In genomic region chr5:66114751-66115150, GRCm38 (mm10) we compare ENCODE assay signal across 13 mouse cellular contexts. TPM values are rescaled to one million over a fixed set of nuclear protein-coding genes. Genes with fewer than 3 reads are reported as not detected.
DNase-seq lines count a peak whose midpoint lies in the region; ATAC-seq and TF ChIP-seq lines count a peak whose summit lies in the region.
"Had no signal": no experiment of that assay in that cellular context is flagged by ENCODE, and none has a peak within 500 bp of the region (broad histone marks: within the 10 kb centered on the region; RNA-seq: fewer than 3 reads in every experiment).

No protein-coding gene starts in this region.

- WGBS in embryonic facial prominence, embryonic 13.5 days: 63% methylated on average over 14 of the region's 14 CpGs
- 76% methylated on average over 14 of the region's 14 CpGs for WGBS in embryonic facial prominence, embryonic 10.5 days
- WGBS in stomach, embryonic 14.5 days: 66% methylated on average over 14 of the region's 14 CpGs
- WGBS in stomach, postnatal 0 days: 55% methylated on average over 14 of the region's 14 CpGs
- 70% methylated on average over 14 of the region's 14 CpGs for WGBS in liver, embryonic 12.5 days (ENCODE audit: insufficient replicate concordance)
- WGBS in heart, embryonic 12.5 days: 80% methylated on average over 14 of the region's 14 CpGs

- H3K36me3 ChIP-seq in embryonic facial prominence, embryonic 13.5 days: no peaks in the 10 kb centered on the region
- H3K36me3 ChIP-seq in embryonic facial prominence, embryonic 10.5 days (replicated peaks): no peaks in the 10 kb centered on the region
- H3K36me3 ChIP-seq in stomach, embryonic 14.5 days (ENCODE audit: control insufficient read depth, insufficient read depth, low read length): no peaks in the 10 kb centered on the region
- no peaks in the 10 kb centered on the region for H3K36me3 ChIP-seq in stomach, postnatal 0 days (ENCODE audit: control insufficient read depth, insufficient read depth, low read length)
- H3K36me3 ChIP-seq in liver, embryonic 12.5 days: no peaks in the 10 kb centered on the region
- H3K36me3 ChIP-seq in heart, embryonic 12.5 days: no peaks in the 10 kb centered on the region
- H3K36me3 ChIP-seq: G1E had no signal

- no peak overlapping the region for H3K4me2 ChIP-seq in embryonic facial prominence, embryonic 13.5 days
- H3K4me2 ChIP-seq in stomach, embryonic 14.5 days (replicated peaks; ENCODE audit: low read depth, low read length): no peak overlapping the region
- H3K4me2 ChIP-seq in stomach, postnatal 0 days (replicated peaks; ENCODE audit: low read depth): no peak overlapping the region
- H3K4me2 ChIP-seq in liver, embryonic 12.5 days: no peak overlapping the region
- H3K4me2 ChIP-seq in heart, embryonic 12.5 days: no peak overlapping the region
- H3K4me2 ChIP-seq: hindbrain, embryonic 14.5 days had no signal

- no peak for TF ChIP-seq EP300 in stomach, postnatal 0 days (optimal IDR thresholded peaks at IDR 0.05)

- no peak for DNase-seq in embryonic facial prominence, embryonic 10.5 days (ENCODE audit: low spot score)
- no peak for DNase-seq in stomach, postnatal 0 days (ENCODE audit: low spot score)
- DNase-seq in adrenal gland, postnatal 14 days: no peak
- DNase-seq in layer of hippocampus, adult 11-12 months (ENCODE audit: low spot score): no peak
- DNase-seq: cerebellum, postnatal 36 days; right cerebral cortex, postnatal 25 days; thymus, postnatal 25 days had no signal

- H3K27ac ChIP-seq in embryonic facial prominence, embryonic 13.5 days: peak overlapping the region; percentile 33; the same call in 1 of the 2 replicates
- H3K27ac ChIP-seq in embryonic facial prominence, embryonic 10.5 days (replicated peaks): no peak overlapping the region
- peak overlapping the region; percentile 41; the same call in 1 of the 2 replicates for H3K27ac ChIP-seq in stomach, embryonic 14.5 days (ENCODE audit: low read length)
- H3K27ac ChIP-seq in stomach, postnatal 0 days (replicated peaks): no peak overlapping the region
- peak overlapping the region; percentile 66; the same call in 1 of the 2 replicates for H3K27ac ChIP-seq in liver, embryonic 12.5 days
- H3K27ac ChIP-seq in heart, embryonic 12.5 days (ENCODE audit: poor library complexity, severe bottlenecking): no peak overlapping the region
- H3K27ac ChIP-seq: hindbrain, embryonic 14.5 days had no signal

- H3K27me3 ChIP-seq in embryonic facial prominence, embryonic 13.5 days: no peaks in the 10 kb centered on the region
- no peaks in the 10 kb centered on the region for H3K27me3 ChIP-seq in embryonic facial prominence, embryonic 10.5 days (replicated peaks; ENCODE audit: low read depth, poor library complexity, severe bottlenecking)
- H3K27me3 ChIP-seq in stomach, embryonic 14.5 days (ENCODE audit: control insufficient read depth, insufficient read depth, low read length): no peaks in the 10 kb centered on the region
- no peaks in the 10 kb centered on the region for H3K27me3 ChIP-seq in stomach, postnatal 0 days (ENCODE audit: control insufficient read depth, insufficient read depth, low read length)
- no peaks in the 10 kb centered on the region for H3K27me3 ChIP-seq in liver, embryonic 12.5 days (replicated peaks)
- H3K27me3 ChIP-seq in heart, embryonic 12.5 days (replicated peaks): no peaks in the 10 kb centered on the region

- no peak for ATAC-seq in embryonic facial prominence, embryonic 13.5 days (ENCODE audit: insufficient number of reproducible peaks, insufficient read depth, low FRiP score, low TSS enrichment, low read depth)
- no peak for ATAC-seq in stomach, embryonic 14.5 days (ENCODE audit: insufficient number of reproducible peaks, insufficient read depth, low FRiP score, low read depth)
- no peak for ATAC-seq in stomach, postnatal 0 days (ENCODE audit: low FRiP score, low TSS enrichment)
- ATAC-seq in liver, embryonic 12.5 days: no peak
- no peak for ATAC-seq in heart, embryonic 12.5 days (ENCODE audit: insufficient number of reproducible peaks, low FRiP score)

- TF ChIP-seq CTCF in stomach, postnatal 0 days (IDR thresholded peaks at IDR 0.05; ENCODE audit: low read depth): no peak

- H3K4me1 ChIP-seq in embryonic facial prominence, embryonic 13.5 days: 0 out of 2 replicates have a peak, but pooled peaks cover 3% of the 10 kb centered on the region
- H3K4me1 ChIP-seq in embryonic facial prominence, embryonic 10.5 days: 0 out of 2 replicates have a peak, but pooled peaks cover 3% of the 10 kb centered on the region
- H3K4me1 ChIP-seq in stomach, embryonic 14.5 days (ENCODE audit: control insufficient read depth, insufficient read depth, low read length): no peaks in the 10 kb centered on the region
- no peaks in the 10 kb centered on the region for H3K4me1 ChIP-seq in stomach, postnatal 0 days (replicated peaks; ENCODE audit: control insufficient read depth, insufficient read depth)
- peaks cover 6% of the 10 kb centered on the region; the same call in 1 of the 2 replicates for H3K4me1 ChIP-seq in liver, embryonic 12.5 days
- H3K4me1 ChIP-seq in heart, embryonic 12.5 days (replicated peaks): no peaks in the 10 kb centered on the region

- H3K4me3 ChIP-seq in embryonic facial prominence, embryonic 13.5 days: no peak overlapping the region
- H3K4me3 ChIP-seq in embryonic facial prominence, embryonic 10.5 days: no peak overlapping the region
- no peak overlapping the region for H3K4me3 ChIP-seq in stomach, embryonic 14.5 days (ENCODE audit: low read depth, low read length)
- no peak overlapping the region for H3K4me3 ChIP-seq in stomach, postnatal 0 days (ENCODE audit: low read depth, low read length)
- no peak overlapping the region for H3K4me3 ChIP-seq in liver, embryonic 12.5 days
- H3K4me3 ChIP-seq in heart, embryonic 12.5 days: no peak overlapping the region

- H3K9ac ChIP-seq in embryonic facial prominence, embryonic 13.5 days: no peak overlapping the region
- H3K9ac ChIP-seq in stomach, embryonic 14.5 days (replicated peaks; ENCODE audit: low read depth, low read length): no peak overlapping the region
- H3K9ac ChIP-seq in stomach, postnatal 0 days (ENCODE audit: low read length): no peak overlapping the region
- no peak overlapping the region for H3K9ac ChIP-seq in liver, embryonic 12.5 days
- no peak overlapping the region for H3K9ac ChIP-seq in heart, embryonic 12.5 days
- H3K9ac ChIP-seq: hindbrain, embryonic 14.5 days had no signal

- no peaks in the 10 kb centered on the region for H3K9me3 ChIP-seq in embryonic facial prominence, embryonic 13.5 days
- H3K9me3 ChIP-seq in embryonic facial prominence, embryonic 10.5 days: no peaks in the 10 kb centered on the region
- H3K9me3 ChIP-seq in stomach, embryonic 14.5 days (ENCODE audit: control insufficient read depth, low read depth, low read length): no peaks in the 10 kb centered on the region
- H3K9me3 ChIP-seq in stomach, postnatal 0 days (ENCODE audit: control insufficient read depth, low read length): no peaks in the 10 kb centered on the region
- no peaks in the 10 kb centered on the region for H3K9me3 ChIP-seq in liver, embryonic 12.5 days (replicated peaks)
- no peaks in the 10 kb centered on the region for H3K9me3 ChIP-seq in heart, embryonic 12.5 days (replicated peaks)

RNA-seq across cellular contexts. Expression of gene Rbm47, which starts 58.2 kb away (rescaled TPM):
- 6.8 and 11.3 TPM in 2 replicates for polyA plus RNA-seq in embryonic facial prominence, embryonic 13.5 days (2015; fragmentation: Nextera tagmentation; extraction: Ambion mirVana)
- 3.2 and 4.4 TPM in 2 replicates for polyA plus RNA-seq in embryonic facial prominence, embryonic 10.5 days (2016; fragmentation: Nextera tagmentation; extraction: Ambion mirVana)
- 51.1 and 53.2 TPM in 2 replicates for polyA plus RNA-seq in stomach, embryonic 14.5 days (2014; fragmentation: Nextera tagmentation; extraction: Ambion mirVana)
- 70.7 and 73.2 TPM in 2 replicates for polyA plus RNA-seq in stomach, postnatal 0 days (2015; fragmentation: Nextera tagmentation; extraction: Ambion mirVana)
- 9.0 and 9.4 TPM in 2 replicates for polyA plus RNA-seq in liver, embryonic 12.5 days (2016; fragmentation: Nextera tagmentation; extraction: Ambion mirVana)
- total RNA-seq in adrenal gland, postnatal 14 days (2021): 69.7 and 82.0 TPM in 2 replicates
- 2.2 and 2.4 TPM in 2 replicates for polyA plus RNA-seq in heart, embryonic 12.5 days (2016; fragmentation: Nextera tagmentation; extraction: Ambion mirVana)
- polyA plus RNA-seq: G1E had no signal

Comparison
In these comparisons a context has a peak if more than half of its experiments do, and no peak if none do; other contexts are left out.
1. H3K27ac ChIP-seq: peak in embryonic facial prominence, embryonic 13.5 days (single experiment), stomach, embryonic 14.5 days (single experiment) and liver, embryonic 12.5 days (single experiment); none in embryonic facial prominence, embryonic 10.5 days (single experiment), stomach, postnatal 0 days (single experiment) and heart, embryonic 12.5 days (single experiment).